Mouse (Mus musculus): ENCODE results near the gene Zfp866.

DNA sequence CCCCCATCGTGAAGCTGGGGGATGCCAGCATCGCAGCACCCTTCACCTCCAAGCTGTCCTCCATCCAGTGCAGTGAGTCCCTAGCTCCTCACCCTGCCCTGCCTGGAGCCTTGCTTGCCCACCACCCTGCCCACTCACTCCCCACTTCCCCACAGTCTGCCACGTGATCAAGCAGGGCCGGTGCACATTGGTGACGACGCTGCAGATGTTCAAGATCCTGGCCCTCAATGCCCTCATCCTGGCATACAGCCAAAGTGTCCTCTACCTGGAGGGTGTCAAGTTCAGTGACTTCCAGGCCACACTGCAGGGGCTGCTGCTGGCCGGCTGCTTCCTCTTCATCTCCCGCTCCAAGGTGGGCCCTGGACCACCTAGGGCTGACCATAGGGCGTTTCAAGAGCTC is 14.5 kb upstream of the Zfp866 start:
- TF ChIP-seq SIN3A (IDR thresholded peaks at IDR 0.05; ENCODE audit: low read length) (no peak), EP300 (IDR thresholded peaks at IDR 0.05; ENCODE audit: low read depth in 1 of 2, low read length in 2 of 2) (no peak), CTCF (IDR thresholded peaks at IDR 0.05 in 2 of 3, conservative IDR thresholded peaks at IDR 0.05 in 1 of 3; ENCODE audit: control insufficient read depth in 1 of 3, insufficient read depth in 1 of 3, low read depth in 2 of 3, low read length in 3 of 3, poor library complexity in 1 of 3, severe bottlenecking in 1 of 3) (no peak), POLR2A (IDR thresholded peaks at IDR 0.05; ENCODE audit: control insufficient read depth in 1 of 2, insufficient read depth in 1 of 2, low read depth in 1 of 2, low read length in 2 of 2, poor library complexity in 1 of 2) (no peak), KAT2A (conservative IDR thresholded peaks at IDR 0.05; ENCODE audit: low read depth, low read length) (no peak), CHD1 (IDR thresholded peaks at IDR 0.05; ENCODE audit: low read depth, low read length) (no peak), BHLHE40 (IDR thresholded peaks at IDR 0.05; ENCODE audit: borderline replicate concordance, low read depth, low read length) (no peak), CHD2 (IDR thresholded peaks at IDR 0.05; ENCODE audit: low read length) (no peak), E2F4 (IDR thresholded peaks at IDR 0.05; ENCODE audit: borderline replicate concordance, low read depth, low read length) (no peak), JUND (IDR thresholded peaks at IDR 0.05; ENCODE audit: low read depth, low read length) (no peak), RAD21 (IDR thresholded peaks at IDR 0.05; ENCODE audit: low read depth, low read length) (no peak), TCF12 (IDR thresholded peaks at IDR 0.05; ENCODE audit: low read depth, low read length) (no peak)

All from MEL (cell line).